Mouse (Mus musculus) MEL (cell line): Measurements from ENCODE around the gene C5ar2. TPM values are rescaled to one million over a fixed set of nuclear protein-coding genes. Genes with fewer than 3 reads are reported as not detected.

Source experiments
- DNase-seq: peaks from one replicate; pipeline ENCODE4 v3.0.0; 2011; ENCODE audit warnings: low read depth, low spot score
- H3K27ac ChIP-seq: 2 replicates; pipeline ENCODE4 v1.5.1; 2012; ENCODE audit warnings: low read depth, mild to moderate bottlenecking, control low read depth, low read length, moderate library complexity; ENCODE audit not compliant: control insufficient read depth
- H3K27me3 ChIP-seq, 2 experiments: fragments of 150-350 bp in 1 of 2; sonication (generic) in 1 of 2; 2 replicates each; pipeline ENCODE4 v1.6.1; 2012; ENCODE audit warnings: low read length in 2 of 2, mild to moderate bottlenecking in 2 of 2, improper control_type of control experiment in 1 of 2, moderate library complexity in 1 of 2; ENCODE audit not compliant: insufficient read depth in 2 of 2, control insufficient read depth in 1 of 2
- H3K36me3 ChIP-seq, 2 experiments: 2 replicates each; pipeline ENCODE4 v1.6.1; 2012 to 2014; ENCODE audit warnings: low read length in 2 of 2, improper control_type of control experiment in 1 of 2, inconsistent platforms in 1 of 2, mild to moderate bottlenecking in 1 of 2; ENCODE audit not compliant: insufficient read depth in 2 of 2, control insufficient read depth in 1 of 2
- H3K4me1 ChIP-seq, 2 experiments: fragments of 150-350 bp in 1 of 2; sonication (generic) in 1 of 2; 2 replicates each; pipeline ENCODE4 v1.6.1; 2012; ENCODE audit warnings: low read length in 2 of 2, improper control_type of control experiment in 1 of 2, mild to moderate bottlenecking in 1 of 2; ENCODE audit not compliant: insufficient read depth in 2 of 2, control insufficient read depth in 1 of 2
- H3K4me3 ChIP-seq, 2 experiments: fragments of 150-350 bp in 1 of 2; sonication (generic) in 1 of 2; 2 replicates each; pipeline ENCODE4 v1.5.1; 2012; ENCODE audit warnings: low read depth in 2 of 2, low read length in 2 of 2, mild to moderate bottlenecking in 2 of 2, moderate library complexity in 2 of 2, control low read depth in 1 of 2, improper control_type of control experiment in 1 of 2; ENCODE audit not compliant: control insufficient read depth in 1 of 2, insufficient read depth in 1 of 2
- H3K79me2 ChIP-seq: 2 replicates; pipeline ENCODE4 v1.6.1; 2012; ENCODE audit warnings: mild to moderate bottlenecking, low read length, moderate library complexity; ENCODE audit not compliant: control insufficient read depth, poor library complexity, insufficient read depth
- H3K9ac ChIP-seq: 2 replicates; pipeline ENCODE4 v1.6.1; 2012; ENCODE audit warnings: low read depth, mild to moderate bottlenecking, control low read depth, low read length, moderate library complexity; ENCODE audit not compliant: control insufficient read depth, poor library complexity, severe bottlenecking
- H3K9me3 ChIP-seq: fragments of 150-350 bp; sonication (generic); replicated peaks from 2 replicates; pipeline ENCODE4 v1.6.1; 2012; ENCODE audit warnings: mild to moderate bottlenecking, low read length, improper control_type of control experiment, moderate library complexity; ENCODE audit not compliant: insufficient read depth
- BHLHE40 ChIP-seq: IDR thresholded peaks from 2 replicates; pipeline ENCODE4 v1.6.1; 2012; ENCODE audit warnings: low read depth, mild to moderate bottlenecking, inconsistent platforms, low read length, improper control_type of control experiment, borderline replicate concordance
- CTCF ChIP-seq, 3 experiments: IDR thresholded peaks in 2 of 3; conservative IDR thresholded peaks in 1 of 3; 2 replicates each; pipeline ENCODE4 v1.5.1; 2011 to 2012; ENCODE audit warnings: low read length in 3 of 3, low read depth in 2 of 3, mild to moderate bottlenecking in 2 of 3, improper control_type of control experiment in 1 of 3, inconsistent platforms in 1 of 3, mixed read lengths in 1 of 3, moderate library complexity in 1 of 3; ENCODE audit not compliant: control insufficient read depth in 1 of 3, insufficient read depth in 1 of 3, poor library complexity in 1 of 3, severe bottlenecking in 1 of 3
- EP300 ChIP-seq, 2 experiments: IDR thresholded peaks; 2 replicates each; pipeline ENCODE4 v1.6.1; 2011; ENCODE audit warnings: improper control_type of control experiment in 2 of 2, low read length in 2 of 2, low read depth in 1 of 2, mild to moderate bottlenecking in 1 of 2
- ETS1 ChIP-seq: IDR thresholded peaks from 2 replicates; pipeline ENCODE4 v1.6.1; 2012; ENCODE audit warnings: low read depth, mild to moderate bottlenecking, inconsistent platforms, low read length, improper control_type of control experiment, moderate library complexity
- GABPA ChIP-seq: IDR thresholded peaks from 2 replicates; pipeline ENCODE4 v1.6.1; 2012; ENCODE audit warnings: low read depth, mild to moderate bottlenecking, inconsistent platforms, low read length, improper control_type of control experiment, moderate library complexity
- JUND ChIP-seq: IDR thresholded peaks from 2 replicates; pipeline ENCODE4 v1.6.1; 2011; ENCODE audit warnings: low read depth, mild to moderate bottlenecking, improper control_type of control experiment, low read length
- KAT2A ChIP-seq: conservative IDR thresholded peaks from 2 replicates; pipeline ENCODE4 v1.6.1; 2012; ENCODE audit warnings: low read depth, low read length, improper control_type of control experiment, inconsistent platforms
- MAFK ChIP-seq: IDR thresholded peaks from 2 replicates; pipeline ENCODE4 v1.6.1; 2011; ENCODE audit warnings: low read depth, mild to moderate bottlenecking, low read length, improper control_type of control experiment, borderline replicate concordance
- MAX ChIP-seq: IDR thresholded peaks from 2 replicates; pipeline ENCODE4 v1.6.1; 2011; ENCODE audit warnings: low read length, improper control_type of control experiment
- MAZ ChIP-seq: IDR thresholded peaks from 2 replicates; pipeline ENCODE4 v1.6.1; 2012; ENCODE audit warnings: low read depth, mild to moderate bottlenecking, inconsistent platforms, low read length, improper control_type of control experiment
- MEF2A ChIP-seq: IDR thresholded peaks from 2 replicates; pipeline ENCODE4 v1.6.1; 2014; ENCODE audit warnings: low read depth, mild to moderate bottlenecking, inconsistent platforms, low read length, improper control_type of control experiment; ENCODE audit not compliant: poor library complexity, insufficient replicate concordance, severe bottlenecking; ENCODE audit errors: extremely low read depth
- MYB ChIP-seq: IDR thresholded peaks from 2 replicates; pipeline ENCODE4 v1.6.1; 2011; ENCODE audit warnings: mild to moderate bottlenecking, low read depth, low read length, improper control_type of control experiment
- MYC ChIP-seq: IDR thresholded peaks from 2 replicates; pipeline ENCODE4 v1.6.1; 2011; ENCODE audit warnings: low read depth, mild to moderate bottlenecking, low read length, improper control_type of control experiment, moderate library complexity
- RAD21 ChIP-seq: IDR thresholded peaks from 2 replicates; pipeline ENCODE4 v1.6.1; 2011; ENCODE audit warnings: mild to moderate bottlenecking, low read depth, low read length, improper control_type of control experiment
- SMC3 ChIP-seq: IDR thresholded peaks from 2 replicates; pipeline ENCODE4 v1.6.1; 2011; ENCODE audit warnings: low read depth, low read length, improper control_type of control experiment
- TAL1 ChIP-seq: IDR thresholded peaks from 2 replicates; pipeline ENCODE4 v1.6.1; 2012; ENCODE audit warnings: mild to moderate bottlenecking, inconsistent platforms, low read length, moderate library complexity, mixed read lengths
- TBP ChIP-seq: IDR thresholded peaks from 2 replicates; pipeline ENCODE4 v1.8.0; 2011; ENCODE audit warnings: low read depth, low read length, improper control_type of control experiment
- TCF12 ChIP-seq: IDR thresholded peaks from 2 replicates; pipeline ENCODE4 v1.6.1; 2014; ENCODE audit warnings: low read depth, mild to moderate bottlenecking, inconsistent platforms, low read length, improper control_type of control experiment, moderate library complexity
- USF2 ChIP-seq, 2 experiments: IDR thresholded peaks; 2 replicates each; pipeline ENCODE4 v1.6.1; 2011 to 2012; ENCODE audit warnings: improper control_type of control experiment in 2 of 2, low read length in 2 of 2, borderline replicate concordance in 1 of 2, inconsistent platforms in 1 of 2, low read depth in 1 of 2, mild to moderate bottlenecking in 1 of 2; ENCODE audit not compliant: insufficient read depth in 1 of 2
- ZKSCAN1 ChIP-seq: IDR thresholded peaks from 2 replicates; pipeline ENCODE4 v1.6.1; 2012; ENCODE audit warnings: low read depth, mild to moderate bottlenecking, inconsistent platforms, low read length, improper control_type of control experiment, moderate library complexity
- ZMIZ1 ChIP-seq: IDR thresholded peaks from 2 replicates; pipeline ENCODE4 v1.6.1; 2012; ENCODE audit warnings: low read depth, mild to moderate bottlenecking, inconsistent platforms, low read length, improper control_type of control experiment, moderate library complexity
- ZNF384 ChIP-seq: IDR thresholded peaks from 2 replicates; pipeline ENCODE4 v1.6.1; 2012; ENCODE audit warnings: low read depth, mild to moderate bottlenecking, inconsistent platforms, low read length, improper control_type of control experiment
- polyA plus RNA-seq, 2 experiments: library from polyadenylated mRNA; stranded (reverse) in 1 of 2; unstranded in 1 of 2; fragments of >175 nt in 1 of 2; fragments of >200 nt in 1 of 2; gene quantifications; 2 replicates each; pipeline versions ENCODE4 v1.2.1 to v1.2.4; 2012; ENCODE audit warnings: low replicate concordance in 2 of 2, low read depth in 1 of 2; ENCODE audit not compliant: insufficient read length in 2 of 2, insufficient read depth in 1 of 2, missing spikeins in 1 of 2
- total RNA-seq: library from RNA; depleted of rRNA; stranded (reverse); fragments of 300-350 nt; gene quantifications from 2 replicates; pipeline ENCODE4 v1.2.3, GENCODE M21; 2012

C5ar2 gene
- total and polyA plus RNA-seq, 3 experiments, result 0.49 to 1.7 TPM; not detected in 1

DNA sequence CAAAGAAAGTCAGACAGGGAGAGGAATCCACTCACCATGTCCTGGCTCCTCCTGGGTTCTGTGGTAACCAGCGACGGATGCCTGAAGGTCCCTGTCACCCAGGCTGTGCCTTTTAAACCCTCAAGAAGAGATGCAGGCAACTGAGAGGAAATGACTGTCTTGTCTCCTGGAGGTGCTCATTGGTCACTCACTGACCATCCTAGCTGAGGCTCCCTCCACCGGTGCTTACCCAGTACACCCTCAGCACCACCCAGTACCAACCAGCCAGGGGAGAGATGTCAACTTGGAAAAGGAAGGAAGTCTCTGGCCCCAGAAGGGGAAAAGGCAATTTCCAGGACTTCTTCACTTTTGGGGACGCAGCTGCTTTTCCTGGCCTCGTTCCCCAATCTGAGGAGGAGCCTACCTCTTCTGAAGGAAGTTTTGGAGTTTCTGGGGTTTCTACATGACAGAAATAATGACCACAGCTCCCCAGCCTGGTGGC is 15.2 kb upstream of the C5ar2 start, which contains the start of gene C5ar1:
C5ar1 (minus strand) TSS at position 431 of the 481 bp plus-strand sequence.
- Histone ChIP-seq H3K9me3 (no peaks in the 10 kb centered on the region), H3K27ac (no peak within 1 kb of the TSS), H3K4me3 (no peak within 1 kb of the TSS), H3K9ac (no peak within 1 kb of the TSS), H3K79me2 (no peaks in the 10 kb centered on the region), H3K36me3 (peaks cover 0 to 8% of the 10 kb centered on the region in 2 experiments; a peak in 2 of 4 replicates), H3K27me3 (peaks cover 0 to 2% of the 10 kb centered on the region in 2 experiments; a peak in 2 of 4 replicates), H3K4me1 (peaks cover 0 to 11% of the 10 kb centered on the region in 2 experiments; a peak in 2 of 4 replicates)
- no peak for DNase-seq
- TF ChIP-seq BHLHE40, result no peak
- no peak for TF ChIP-seq CTCF (IDR thresholded peaks at IDR 0.05 in 2 of 3, conservative IDR thresholded peaks at IDR 0.05 in 1 of 3; ENCODE audit: control insufficient read depth in 1 of 3, insufficient read depth in 1 of 3, low read depth in 2 of 3, low read length in 3 of 3, poor library complexity in 1 of 3, severe bottlenecking in 1 of 3)
- TF ChIP-seq KAT2A, result no peak
- TF ChIP-seq TCF12, result no peak
- no peak for TF ChIP-seq GABPA
- TF ChIP-seq USF2 (IDR thresholded peaks at IDR 0.05; ENCODE audit: borderline replicate concordance in 1 of 2, insufficient read depth in 1 of 2, low read depth in 1 of 2, low read length in 2 of 2), result no peak
- TF ChIP-seq ZMIZ1, result no peak
- TF ChIP-seq ETS1, result no peak
- no peak for TF ChIP-seq ZKSCAN1
- TF ChIP-seq MEF2A, result no peak
- no peak for TF ChIP-seq MAFK
- no peak for TF ChIP-seq RAD21
- TF ChIP-seq ZNF384, result no peak
- TF ChIP-seq MAX, result no peak

DNA sequence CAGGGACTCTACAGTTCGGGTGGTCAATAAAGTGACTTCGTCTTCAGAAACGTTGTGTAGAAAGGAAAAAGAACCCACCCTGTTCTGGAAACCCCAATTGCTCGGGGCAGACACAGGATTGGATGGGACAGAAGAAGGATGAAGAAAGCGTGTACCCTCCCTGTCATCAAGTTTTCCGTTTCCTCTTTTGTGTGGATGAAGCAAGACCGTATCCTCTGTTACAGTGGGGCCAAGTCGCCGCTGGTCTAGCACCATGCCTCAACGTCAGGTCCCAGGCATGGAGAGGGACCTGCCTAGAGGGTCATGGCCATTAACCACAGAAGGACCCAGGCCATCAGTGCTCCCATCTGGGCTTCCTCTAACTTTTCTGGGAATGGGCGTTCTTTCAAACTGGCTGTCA is 13.9 kb upstream of the C5ar2 start:
- TF ChIP-seq SMC3 (no peak), MAFK (no peak), JUND (no peak), EP300 (IDR thresholded peaks at IDR 0.05; ENCODE audit: low read depth in 1 of 2, low read length in 2 of 2) (no peak), MYC (no peak), MAZ (no peak), TAL1 (no peak), MEF2A (no peak), KAT2A (no peak), MYB (no peak), ZNF384 (no peak), TBP (no peak), TCF12 (no peak)
- Histone ChIP-seq H3K4me3 (no peak overlapping the region), H3K27ac (no peak overlapping the region), H3K27me3 (peaks cover 0 to 2% of the 10 kb centered on the region in 2 experiments; a peak in 2 of 4 replicates), H3K9me3 (no peaks in the 10 kb centered on the region), H3K4me1 (peaks cover 0 to 2% of the 10 kb centered on the region in 2 experiments; a peak in 1 of 4 replicates), H3K36me3 (peaks cover 0 to 2% of the 10 kb centered on the region in 2 experiments; a peak in 1 of 4 replicates), H3K79me2 (no peaks in the 10 kb centered on the region), H3K9ac (no peak overlapping the region)
- no peak for DNase-seq
